Mouse (Mus musculus) stomach, postnatal 0 days (tissue): ENCODE measurements around the gene Prkca. TPM values are rescaled to one million over a fixed set of nuclear protein-coding genes. Genes with fewer than 3 reads are reported as not detected.

Experiments used
- ATAC-seq: fragments of 200-750 bp; cut with Nextera tagmentation; 2 replicates; pipeline ENCODE4 v1.8.0; 2017; ENCODE audit not compliant: low FRiP score, low TSS enrichment
- DNase-seq: peaks from one replicate; pipeline ENCODE4 v3.0.0-alpha.2; 2016; ENCODE audit warnings: low spot score
- H3K27ac ChIP-seq: fragments of 300-500 bp; sonication (generic); replicated peaks from 2 replicates; pipeline ENCODE4 v1.5.1; 2014; ENCODE audit warnings: mild to moderate bottlenecking, control low read depth
- H3K27me3 ChIP-seq: fragments of 300-500 bp; sonication (generic); 2 replicates; pipeline ENCODE4 v1.6.1; 2014; ENCODE audit warnings: low read length; ENCODE audit not compliant: control insufficient read depth, insufficient read depth
- H3K36me3 ChIP-seq: fragments of 300-500 bp; sonication (generic); 2 replicates; pipeline ENCODE4 v1.6.1; 2014; ENCODE audit warnings: low read length, mixed read lengths; ENCODE audit not compliant: control insufficient read depth, insufficient read depth
- H3K4me1 ChIP-seq: fragments of 300-500 bp; sonication (generic); replicated peaks from 2 replicates; pipeline ENCODE4 v1.6.1; 2014; ENCODE audit warnings: antibody characterized with exemption; ENCODE audit not compliant: control insufficient read depth, insufficient read depth
- H3K4me2 ChIP-seq: fragments of 300-500 bp; sonication (generic); replicated peaks from 2 replicates; pipeline ENCODE4 v1.6.1; 2014; ENCODE audit warnings: low read depth, mild to moderate bottlenecking, control low read depth, moderate library complexity
- H3K4me3 ChIP-seq: fragments of 300-500 bp; sonication (generic); 2 replicates; pipeline ENCODE4 v1.5.1; 2014; ENCODE audit warnings: low read depth, low read length, control low read depth
- H3K9ac ChIP-seq: fragments of 300-500 bp; sonication (generic); 2 replicates; pipeline ENCODE4 v1.6.1; 2014; ENCODE audit warnings: mild to moderate bottlenecking, low read length, control low read depth, mixed read lengths
- H3K9me3 ChIP-seq: fragments of 300-500 bp; sonication (generic); 2 replicates; pipeline ENCODE4 v1.6.1; 2016; ENCODE audit warnings: low read length; ENCODE audit not compliant: control insufficient read depth
- CTCF ChIP-seq: IDR thresholded peaks from 2 replicates; pipeline ENCODE4 v1.5.1; 2016; ENCODE audit warnings: antibody characterized with exemption, low read depth, mild to moderate bottlenecking, moderate library complexity
- EP300 ChIP-seq: optimal IDR thresholded peaks from 2 replicates; pipeline ENCODE3; 2016; ENCODE audit warnings: antibody characterized with exemption
- WGBS: fragments of 180-500 bp; shearing (Covaris S2); extraction: QIAGEN DNeasy Blood & Tissue Kit; methylation state at CpG from one replicate; pipeline ENCODE4 v1.1.7; 2014; 5-methylcytosine and 5-hydroxymethylcytosine counted together
- polyA plus RNA-seq: library from polyadenylated mRNA; unstranded; fragments of >200 nt; fragmentation: Nextera tagmentation; extraction: Ambion mirVana; gene quantifications from 2 replicates; pipeline ENCODE4 v1.2.1, GENCODE M21; 2015

The Prkca gene
- polyA plus RNA-seq, 1 experiment from 2014 or later: 3.7 TPM

DNA sequence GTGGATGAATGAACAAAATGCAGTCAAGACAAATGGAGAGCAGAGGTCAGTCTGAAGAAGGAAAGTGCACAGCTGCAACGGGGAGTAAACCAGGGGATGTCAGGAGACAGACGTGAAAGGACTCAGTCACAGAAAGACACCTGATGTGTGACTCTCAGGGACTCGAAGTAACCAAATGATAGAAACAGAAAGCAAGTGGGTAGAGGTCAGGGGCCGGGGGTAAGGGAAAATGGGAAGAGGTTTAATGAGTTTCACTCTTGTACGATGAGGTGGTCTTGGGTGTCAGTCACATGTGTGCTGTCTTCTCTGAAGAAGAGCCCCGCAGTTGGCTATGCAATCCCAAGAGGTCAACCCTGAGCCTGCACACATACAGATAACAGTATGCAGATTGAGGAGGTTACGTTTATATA lies 82.0 kb downstream of the Prkca start:
- Histone ChIP-seq H3K9ac (no peak overlapping the region), H3K9me3 (no peaks in the 10 kb centered on the region), H3K4me3 (no peak overlapping the region), H3K4me2 (no peak overlapping the region), H3K4me1 (peaks cover 9% of the 10 kb centered on the region), H3K27me3 (no peaks in the 10 kb centered on the region), H3K36me3 (no peaks in the 10 kb centered on the region), H3K27ac (no peak overlapping the region)
- 70% methylated on average over 7 of the region's 7 CpGs for WGBS
- no peak for TF ChIP-seq EP300
- TF ChIP-seq CTCF: no peak
- DNase-seq (no peak), ATAC-seq (no peak)

DNA sequence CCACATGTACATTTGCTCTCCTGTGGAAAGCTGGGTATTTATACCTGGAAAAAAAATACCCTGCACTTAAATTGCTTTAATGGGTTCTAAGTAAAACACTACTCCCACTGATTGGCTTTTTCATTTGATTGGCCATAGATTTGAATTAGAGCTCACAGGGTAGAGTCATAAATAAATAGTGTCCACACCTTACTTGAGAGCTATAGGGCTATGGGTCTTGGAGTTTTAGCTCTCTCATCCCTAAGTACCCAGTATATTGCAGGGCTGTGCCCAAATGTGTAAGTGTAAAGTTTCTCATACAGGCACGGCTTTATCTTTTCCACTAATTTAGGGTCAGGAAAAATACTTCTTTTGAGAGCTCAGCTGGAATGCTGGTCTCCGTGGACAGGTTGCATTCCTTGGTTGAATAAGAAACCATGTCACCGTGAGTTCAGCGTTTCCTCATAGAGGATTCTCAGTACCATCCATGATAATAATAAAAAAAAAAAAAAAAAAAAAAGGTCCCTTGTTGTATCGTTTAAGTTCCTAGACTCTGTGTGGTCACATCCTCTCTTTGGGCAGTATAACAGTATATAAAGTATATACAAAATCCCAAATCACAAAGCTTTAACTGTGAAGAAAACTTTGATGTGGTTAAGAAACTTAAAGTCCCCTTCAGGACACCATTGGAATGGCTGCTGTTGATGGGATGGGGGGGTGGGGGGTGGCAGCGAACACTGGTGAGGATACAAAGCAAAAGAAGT lies 82.8 kb downstream of the Prkca start:
- Histone ChIP-seq H3K9me3 (no peaks in the 10 kb centered on the region), H3K4me3 (no peak overlapping the region), H3K4me2 (no peak overlapping the region), H3K4me1 (peaks cover 9% of the 10 kb centered on the region), H3K9ac (no peak overlapping the region), H3K27me3 (no peaks in the 10 kb centered on the region), H3K36me3 (no peaks in the 10 kb centered on the region), H3K27ac (no peak overlapping the region)
- DNase-seq (no peak), ATAC-seq (no peak)
- 65% methylated on average over 6 of the region's 6 CpGs for WGBS
- TF ChIP-seq EP300 (no peak), CTCF (no peak)

DNA sequence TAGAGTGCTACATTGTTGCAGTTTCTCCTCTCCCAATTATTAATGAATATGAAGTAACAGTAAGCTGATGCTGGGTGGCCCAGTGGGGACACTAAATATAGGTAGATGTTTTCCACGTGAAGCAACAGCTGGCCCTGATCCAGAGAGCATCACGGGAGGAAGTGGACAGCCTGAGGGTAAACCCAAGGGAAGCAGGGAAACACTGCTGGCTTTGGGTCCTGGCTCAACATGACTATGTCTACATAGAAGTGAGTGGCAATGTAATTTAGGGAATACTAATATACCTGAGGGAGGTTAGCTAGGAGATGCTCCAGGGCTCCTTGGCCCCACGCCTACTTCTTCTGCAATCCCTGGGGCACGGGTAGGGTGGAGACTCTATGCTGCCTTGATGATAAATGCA lies 84.3 kb downstream of the Prkca start:
- no peaks in the 10 kb centered on the region for H3K27me3 ChIP-seq
- peak overlapping the region; percentile 12 for H3K4me2 ChIP-seq
- no peaks in the 10 kb centered on the region for H3K36me3 ChIP-seq
- no peaks in the 10 kb centered on the region for H3K9me3 ChIP-seq
- TF ChIP-seq EP300 (no peak), CTCF (no peak)
- H3K27ac ChIP-seq: peak overlapping the region; percentile 69
- WGBS: 21% methylated on average over 4 of the region's 4 CpGs
- ATAC-seq (no peak), DNase-seq (no peak)
- H3K4me3 ChIP-seq: no peak overlapping the region
- H3K9ac ChIP-seq: no peak overlapping the region
- peaks cover 9% of the 10 kb centered on the region for H3K4me1 ChIP-seq

DNA sequence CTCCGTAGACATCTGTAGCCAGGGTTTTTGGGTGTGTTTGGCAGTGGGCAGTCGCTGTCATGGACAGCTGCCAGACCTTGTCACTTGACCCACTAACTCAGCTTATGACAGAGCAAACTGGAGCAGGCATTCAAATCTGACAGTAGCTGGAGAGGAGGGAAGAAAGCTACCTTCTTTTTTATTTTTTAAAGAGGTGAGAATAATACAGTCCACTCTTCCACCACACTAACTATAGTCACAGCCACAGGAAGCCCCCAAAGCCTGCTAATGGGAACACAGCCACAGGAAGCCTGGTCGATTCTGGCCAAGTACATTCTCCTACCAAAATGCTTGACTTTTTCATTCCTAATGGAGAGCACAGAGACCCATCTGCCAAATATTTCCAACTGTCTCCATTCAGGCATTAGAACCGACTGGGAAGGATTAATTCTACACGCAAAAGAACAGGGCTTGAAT lies 84.9 kb downstream of the Prkca start:
- H3K4me3 ChIP-seq: no peak overlapping the region
- no peak for DNase-seq
- no peaks in the 10 kb centered on the region for H3K27me3 ChIP-seq
- no peaks in the 10 kb centered on the region for H3K9me3 ChIP-seq
- peak overlapping the region; percentile 63; the same call in 1 of the 2 replicates for H3K27ac ChIP-seq
- 21% methylated on average over 5 of the region's 5 CpGs for WGBS
- ATAC-seq: no peak
- no peaks in the 10 kb centered on the region for H3K36me3 ChIP-seq
- TF ChIP-seq EP300 (no peak), CTCF (no peak)
- peak overlapping the region; percentile 12 for H3K4me2 ChIP-seq
- H3K4me1 ChIP-seq: peaks cover 10% of the 10 kb centered on the region
- H3K9ac ChIP-seq: no peak overlapping the region

DNA sequence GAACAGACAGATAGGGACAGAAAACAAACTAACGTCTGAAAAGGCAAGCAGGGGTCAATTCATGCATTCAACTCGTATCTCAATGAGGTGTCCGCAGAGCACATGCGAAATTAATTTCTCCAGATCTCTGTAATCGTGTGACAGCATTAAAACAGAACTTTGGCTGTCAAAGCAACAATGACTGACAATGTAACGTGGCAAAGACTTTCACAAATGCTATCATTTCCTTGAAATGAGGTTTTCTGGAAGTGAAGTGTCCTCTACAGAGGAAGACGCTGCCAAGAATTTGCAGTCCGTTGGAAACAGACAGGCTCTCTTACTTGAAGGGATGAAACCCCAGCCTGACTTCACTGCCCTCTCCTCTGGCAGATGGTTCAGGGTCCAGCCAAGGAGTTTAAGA lies 85.8 kb downstream of the Prkca start:
- Histone ChIP-seq H3K36me3 (no peaks in the 10 kb centered on the region), H3K4me3 (no peak overlapping the region), H3K9ac (no peak overlapping the region), H3K4me2 (no peak overlapping the region), H3K27me3 (no peaks in the 10 kb centered on the region), H3K27ac (no peak overlapping the region), H3K9me3 (no peaks in the 10 kb centered on the region), H3K4me1 (peaks cover 11% of the 10 kb centered on the region)
- no peak for TF ChIP-seq EP300
- no peak for TF ChIP-seq CTCF
- DNase-seq (no peak), ATAC-seq (no peak)
- 70% methylated on average over 8 of the region's 8 CpGs for WGBS

DNA sequence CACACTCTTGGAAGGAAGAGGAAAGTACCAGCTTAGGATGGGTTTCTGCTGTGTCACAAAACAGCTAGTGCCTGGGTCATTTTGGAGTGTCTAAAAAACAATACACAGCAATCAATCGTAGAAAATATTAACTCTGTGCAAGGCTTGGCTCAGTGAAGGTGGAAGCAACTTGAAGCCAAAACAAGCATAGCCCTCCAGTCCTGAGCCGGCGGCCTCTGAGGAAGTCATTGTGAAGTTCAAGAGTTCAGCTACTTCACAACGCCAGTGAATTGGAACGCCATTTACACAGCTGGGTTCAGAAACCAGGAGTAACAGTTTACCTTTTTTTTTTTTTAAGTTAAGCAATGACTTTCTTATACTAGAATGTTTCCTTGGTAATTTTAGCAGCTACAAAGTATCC lies 89.0 kb downstream of the Prkca start:
- no peaks in the 10 kb centered on the region for H3K27me3 ChIP-seq
- no peak for TF ChIP-seq EP300
- TF ChIP-seq CTCF: no peak
- ATAC-seq: no peak
- H3K4me3 ChIP-seq: no peak overlapping the region
- no peak for DNase-seq
- H3K36me3 ChIP-seq: no peaks in the 10 kb centered on the region
- H3K27ac ChIP-seq: no peak overlapping the region
- H3K9me3 ChIP-seq: no peaks in the 10 kb centered on the region
- H3K4me1 ChIP-seq: peaks cover 7% of the 10 kb centered on the region
- H3K9ac ChIP-seq: no peak overlapping the region
- WGBS: 54% methylated on average over 5 of the region's 5 CpGs
- H3K4me2 ChIP-seq: no peak overlapping the region
